7 mouse cellular contexts compared by ENCODE assay signal in the genomic region with DNA sequence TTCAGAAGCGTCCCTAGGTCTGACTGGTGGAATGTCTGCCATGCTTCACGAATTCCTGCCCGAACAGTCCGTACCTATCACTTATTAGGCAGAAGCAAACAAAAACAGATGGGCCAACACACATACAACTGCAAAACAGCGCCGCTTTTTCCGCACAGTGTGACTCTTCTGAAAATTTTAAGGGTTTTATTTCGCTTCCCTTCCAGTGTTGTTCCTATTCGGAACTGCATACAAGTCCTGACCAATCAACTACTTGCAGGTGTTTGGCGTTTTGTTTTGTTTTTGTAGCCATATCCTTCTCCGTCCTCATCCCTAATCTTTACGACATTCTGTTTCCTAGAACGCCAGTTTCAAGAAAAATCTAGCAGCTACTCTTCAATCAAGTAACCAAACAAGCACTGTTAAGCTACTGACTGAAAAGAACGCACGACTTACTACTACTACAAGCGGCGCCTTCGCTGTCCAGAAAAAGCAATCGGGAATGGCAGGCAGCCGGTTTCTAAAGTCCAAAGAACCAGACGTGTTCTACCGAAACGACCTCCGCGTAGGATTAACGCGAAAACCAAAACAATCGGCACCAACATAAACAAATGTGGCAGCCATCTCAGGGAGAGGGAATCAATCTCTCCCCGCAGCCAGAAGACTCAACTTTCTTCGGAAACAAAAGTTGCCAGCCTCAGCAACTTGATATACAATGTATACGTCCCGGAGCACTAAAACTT. TPM values are rescaled to one million over a fixed set of nuclear protein-coding genes. Genes with fewer than 3 reads are reported as not detected.
DNase-seq lines count a peak whose midpoint lies in the region; ATAC-seq and TF ChIP-seq lines count a peak whose summit lies in the region.

No protein-coding gene starts in this region.

- no peaks in the 10 kb centered on the region for H3K36me3 ChIP-seq in ES-E14 (ENCODE audit: control insufficient read depth, insufficient read depth, low read length, poor library complexity, severe bottlenecking)

- H3K27ac ChIP-seq in ES-E14 (ENCODE audit: insufficient read depth, low read depth, low read length, poor library complexity, severe bottlenecking), result no peak overlapping the region

- peak; percentile 64 for ATAC-seq in erythroblast, adult 5-6 weeks (replicated peaks; ENCODE audit: low FRiP score, poor library complexity, severe bottlenecking)
- ATAC-seq in megakaryocyte progenitor cell, adult 5-6 weeks (replicated peaks; ENCODE audit: poor library complexity), result peak; percentile 13

- H3K9me3 ChIP-seq in ES-E14 (ENCODE audit: control insufficient read depth, insufficient read depth, low read depth, low read length), result no peaks in the 10 kb centered on the region

- intact Hi-C loops in heart, postnatal 14 days (cut with DNase I), result no loop called here

- peaks cover 0 to 6% of the 10 kb centered on the region in 2 experiments; a peak in 1 of 4 replicates for H3K4me1 ChIP-seq in ES-E14 (ENCODE audit: control insufficient read depth in 2 of 2, insufficient read depth in 2 of 2, low read length in 2 of 2, poor library complexity in 1 of 2)

- peak; percentile 17 for DNase-seq in ES-E14 (ENCODE audit: low read depth, low spot score)
- DNase-seq in adrenal gland, postnatal 14 days, result peak; percentile 36
- peak; percentile 26 to 52 for DNase-seq in heart, postnatal 14 days
- peak; percentile 9 to 15 for DNase-seq in layer of hippocampus, postnatal 25 days (ENCODE audit: extremely low spot score in 1 of 2, low spot score in 1 of 2)
- peak; percentile 26 to 39 for DNase-seq in spleen, postnatal 36 days (ENCODE audit: low spot score in 2 of 2)

- H3K4me3 ChIP-seq in ES-E14 (ENCODE audit: insufficient read depth in 1 of 2, low read depth in 1 of 2, low read length in 2 of 2, poor library complexity in 1 of 2, severe bottlenecking in 1 of 2), result peak overlapping the region; percentile 75 to 90

- in situ Hi-C loops in ES-E14 (cut with MboI; ENCODE audit: low sequenced_read_pairs in 2 of 2, unreplicated experiment in 2 of 2), result no loop called here

- peak overlapping the region; percentile 83 for H3K9ac ChIP-seq in ES-E14 (ENCODE audit: insufficient read depth, low read depth, low read length, poor library complexity, severe bottlenecking)

TF ChIP-seq in ES-E14, 5 proteins besides CTCF, POLR2A, EP300 and RAD21:
- TF ChIP-seq MAFK (IDR thresholded peaks at IDR 0.05; ENCODE audit: insufficient read depth, low read depth, low read length), result no peak
- TF ChIP-seq HCFC1 (IDR thresholded peaks at IDR 0.05; ENCODE audit: borderline replicate concordance, insufficient read depth, low read length), result no peak
- TF ChIP-seq ZC3H11A (IDR thresholded peaks at IDR 0.05; ENCODE audit: borderline replicate concordance, low read depth, low read length), result no peak
- TF ChIP-seq ZNF384 (IDR thresholded peaks at IDR 0.05; ENCODE audit: low read depth, low read length), result no peak
- TF ChIP-seq CHD2 (IDR thresholded peaks at IDR 0.05; ENCODE audit: low read depth, low read length), result no peak
TF ChIP-seq in ES-E14: peak in this region for 0.

RNA-seq across cellular contexts. Expression of gene Erbin, which starts 0.9 kb away (rescaled TPM):
- total RNA-seq in ES-E14 (2012; rRNA removed), result 6.8 and 10.6 TPM in 2 replicates
- 83.6 and 87.6 TPM in 2 replicates for total RNA-seq in adrenal gland, postnatal 14 days (2021)
- 55.4 and 57.3 TPM in 2 replicates for total RNA-seq in erythroblast, adult 5-6 weeks (2015; ENCODE audit: low replicate concordance)
- 58.1 and 63.9 TPM in 2 replicates for total RNA-seq in erythroblast, adult 5-6 weeks (2017; ENCODE audit: low replicate concordance)
- total RNA-seq in heart, postnatal 14 days (2021), result 10 to 100 TPM; 54.6 to 54.8 TPM
- total RNA-seq in layer of hippocampus, postnatal 25 days (2021), result 10 to 100 TPM; 39.7 to 40.9 TPM
- 86.9 and 96.9 TPM in 2 replicates for total RNA-seq in megakaryocyte progenitor cell, adult 5-6 weeks (2015)
- 72.9 and 92.5 TPM in 2 replicates for total RNA-seq in megakaryocyte progenitor cell, adult 5-6 weeks (2017)
